Mouse (Mus musculus) hindbrain, embryonic 11.5 days (tissue): Measurements from ENCODE around the gene Scel. TPM values are rescaled to one million over a fixed set of nuclear protein-coding genes. Genes with fewer than 3 reads are reported as not detected.

ENCODE experiments used
- ATAC-seq: fragments of 200-750 bp; cut with Nextera tagmentation; 2 replicates; pipeline ENCODE4 v1.8.0; 2017; ENCODE audit warnings: mild to moderate bottlenecking, moderate TSS enrichment, moderate library complexity; ENCODE audit not compliant: low FRiP score
- DNase-seq: peaks from one replicate; pipeline ENCODE4 v3.0.0-alpha.2; 2015; ENCODE audit warnings: low spot score
- H3K27ac ChIP-seq: fragments of 300-500 bp; sonication (generic); 2 replicates; pipeline ENCODE4 v1.5.1; 2014; ENCODE audit warnings: mild to moderate bottlenecking, low read depth, low read length
- H3K27me3 ChIP-seq: fragments of 300-500 bp; sonication (generic); 2 replicates; pipeline ENCODE4 v1.6.1; 2014; ENCODE audit warnings: mild to moderate bottlenecking, low read length, moderate library complexity, mixed read lengths; ENCODE audit not compliant: control insufficient read depth, insufficient read depth
- H3K36me3 ChIP-seq: fragments of 300-500 bp; sonication (generic); 2 replicates; pipeline ENCODE4 v1.6.1; 2014; ENCODE audit warnings: mild to moderate bottlenecking, low read length, moderate library complexity, mixed read lengths; ENCODE audit not compliant: control insufficient read depth, insufficient read depth
- H3K4me1 ChIP-seq: fragments of 300-500 bp; sonication (generic); replicated peaks from 2 replicates; pipeline ENCODE4 v1.6.1; 2014; ENCODE audit warnings: low read length, mixed read lengths; ENCODE audit not compliant: control insufficient read depth, insufficient read depth
- H3K4me2 ChIP-seq: fragments of 300-500 bp; sonication (generic); replicated peaks from 2 replicates; pipeline ENCODE4 v1.6.1; 2014; ENCODE audit warnings: mild to moderate bottlenecking, low read depth, low read length
- H3K4me3 ChIP-seq: fragments of 300-500 bp; sonication (generic); 2 replicates; pipeline ENCODE4 v1.5.1; 2014; ENCODE audit warnings: low read depth, low read length
- H3K9ac ChIP-seq: fragments of 300-500 bp; sonication (generic); 2 replicates; pipeline ENCODE4 v1.6.1; 2014; ENCODE audit warnings: low read depth, low read length
- H3K9me3 ChIP-seq: fragments of 300-500 bp; sonication (generic); 2 replicates; pipeline ENCODE4 v1.6.1; 2016; ENCODE audit warnings: low read length; ENCODE audit not compliant: control insufficient read depth
- WGBS: fragments of 180-500 bp; shearing (Covaris S2); extraction: QIAGEN DNeasy Blood & Tissue Kit; methylation state at CpG from one replicate; pipeline ENCODE4 v1.1.7; 2014; 5-methylcytosine and 5-hydroxymethylcytosine counted together
- polyA plus RNA-seq: library from polyadenylated mRNA; unstranded; fragments of >200 nt; fragmentation: Nextera tagmentation; extraction: Ambion mirVana; gene quantifications from 2 replicates; pipeline ENCODE4 v1.2.1, GENCODE M21; 2014

Gene Scel
- polyA plus RNA-seq, 1 experiment from 2014 or later: 0.11 TPM

DNA sequence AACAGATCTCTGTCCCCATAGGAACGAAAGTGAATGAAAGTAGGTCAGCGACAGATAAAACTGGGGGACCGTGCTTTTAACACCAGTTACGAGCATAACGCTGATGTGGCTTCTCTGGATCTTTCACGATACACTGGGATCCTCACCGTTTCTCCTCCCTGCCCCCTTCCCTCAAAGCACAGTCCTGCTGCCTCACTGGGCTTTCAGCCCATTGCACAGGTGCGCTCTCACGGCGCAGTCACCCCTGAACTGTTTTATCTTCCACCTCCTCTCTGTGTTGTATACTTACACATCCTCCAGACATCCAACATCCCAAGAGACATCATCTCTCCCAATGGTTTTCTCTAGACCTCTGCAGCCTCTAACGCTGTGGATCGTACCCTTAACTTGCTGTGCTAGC lies 33.1 kb downstream of the Scel start:
- no peaks in the 10 kb centered on the region for H3K27me3 ChIP-seq
- ATAC-seq: no peak
- DNase-seq: no peak
- no peak overlapping the region for H3K4me2 ChIP-seq
- H3K36me3 ChIP-seq: no peaks in the 10 kb centered on the region
- no peaks in the 10 kb centered on the region for H3K9me3 ChIP-seq
- no peak overlapping the region for H3K27ac ChIP-seq
- 90% methylated on average over 12 of the region's 12 CpGs for WGBS
- H3K9ac ChIP-seq: no peak overlapping the region
- H3K4me3 ChIP-seq: no peak overlapping the region
- no peaks in the 10 kb centered on the region for H3K4me1 ChIP-seq

DNA sequence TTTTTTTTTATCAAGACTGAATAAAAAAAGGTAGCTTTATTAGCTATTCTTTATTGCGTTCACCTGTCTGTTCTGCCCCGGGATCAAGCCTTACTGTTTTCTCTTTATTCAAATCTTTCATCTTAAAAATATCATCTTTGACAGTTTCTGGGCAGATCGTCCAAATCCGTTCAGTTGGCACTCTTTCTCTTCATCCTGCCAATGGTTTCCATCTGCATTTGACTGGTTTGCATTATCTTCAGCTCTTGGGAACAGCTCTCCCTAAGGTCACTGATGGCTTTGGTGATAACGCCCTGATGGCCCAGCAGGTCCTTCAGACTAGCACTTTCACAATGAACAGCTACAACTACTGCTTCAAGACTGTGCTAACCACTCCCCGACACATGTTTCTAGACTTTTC lies 35.1 kb downstream of the Scel start:
- no peaks in the 10 kb centered on the region for H3K4me1 ChIP-seq
- no peak overlapping the region for H3K4me2 ChIP-seq
- H3K27ac ChIP-seq: no peak overlapping the region
- WGBS: 85% methylated on average over 6 of the region's 6 CpGs
- DNase-seq: no peak
- H3K4me3 ChIP-seq: no peak overlapping the region
- H3K36me3 ChIP-seq: no peaks in the 10 kb centered on the region
- H3K27me3 ChIP-seq: no peaks in the 10 kb centered on the region
- H3K9ac ChIP-seq: no peak overlapping the region
- ATAC-seq: no peak
- H3K9me3 ChIP-seq: no peaks in the 10 kb centered on the region

DNA sequence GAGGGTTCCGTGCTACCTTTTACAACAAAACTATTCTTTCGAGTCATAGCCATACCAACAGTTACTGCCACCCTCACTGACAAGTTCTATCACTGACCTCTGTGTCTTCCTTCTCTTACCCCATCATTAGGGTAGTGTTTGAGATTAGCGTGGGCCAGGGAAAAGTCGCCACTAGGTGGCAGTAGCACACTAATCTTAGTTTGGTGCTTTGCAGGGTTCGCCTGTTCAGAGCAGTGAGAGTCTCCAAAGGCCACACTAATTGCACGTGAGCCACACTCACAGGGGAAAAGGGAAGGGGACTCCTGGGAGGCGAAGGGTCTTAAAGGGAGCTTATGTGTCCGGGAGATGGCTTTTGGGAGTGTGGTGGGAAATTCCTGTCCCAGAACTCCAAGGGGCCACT lies 37.3 kb downstream of the Scel start:
- ATAC-seq: peak; percentile 81
- H3K36me3 ChIP-seq: no peaks in the 10 kb centered on the region
- WGBS: 16% methylated on average over 8 of the region's 8 CpGs

DNA sequence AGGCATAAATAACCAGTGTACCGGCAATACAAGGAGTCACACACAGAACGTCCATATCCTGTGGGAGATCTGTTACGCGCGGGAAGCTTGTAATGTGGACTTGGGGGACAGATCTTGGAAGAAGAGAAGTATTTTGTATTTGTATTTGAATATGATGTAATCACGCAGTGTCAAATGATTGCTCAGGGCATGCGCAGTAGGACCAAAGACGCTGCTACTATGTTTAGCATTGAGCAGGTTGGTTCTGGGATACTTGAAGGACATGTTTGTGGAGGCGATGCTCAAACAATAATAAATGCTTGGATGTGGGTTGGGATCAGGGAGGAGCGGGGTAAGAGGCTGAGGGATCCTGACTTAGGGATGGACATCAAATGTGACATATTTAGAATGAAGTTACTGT lies 37.8 kb downstream of the Scel start:
- H3K36me3 ChIP-seq: no peaks in the 10 kb centered on the region
- H3K4me3 ChIP-seq: no peak overlapping the region
- 76% methylated on average over 10 of the region's 10 CpGs for WGBS
- no peaks in the 10 kb centered on the region for H3K4me1 ChIP-seq
- DNase-seq (no peak), ATAC-seq (no peak)
- H3K4me2 ChIP-seq: no peak overlapping the region
- H3K27ac ChIP-seq: no peak overlapping the region
- no peak overlapping the region for H3K9ac ChIP-seq
- H3K9me3 ChIP-seq: no peaks in the 10 kb centered on the region
- no peaks in the 10 kb centered on the region for H3K27me3 ChIP-seq

More for the DNA sequence above, 37.3 kb downstream of the Scel start:
- no peak overlapping the region for H3K27ac ChIP-seq
- no peak overlapping the region for H3K4me3 ChIP-seq
- H3K9ac ChIP-seq: no peak overlapping the region
- no peaks in the 10 kb centered on the region for H3K4me1 ChIP-seq
- no peaks in the 10 kb centered on the region for H3K9me3 ChIP-seq
- H3K4me2 ChIP-seq: no peak overlapping the region
- peak; percentile 93 for DNase-seq
- no peaks in the 10 kb centered on the region for H3K27me3 ChIP-seq

GRCm38 (mm10) chr14:103551921-103552320 lies 38.8 kb downstream of the Scel start:
- no peak overlapping the region for H3K4me2 ChIP-seq
- no peak for ATAC-seq
- H3K4me3 ChIP-seq: no peak overlapping the region
- no peaks in the 10 kb centered on the region for H3K4me1 ChIP-seq
- no peak overlapping the region for H3K9ac ChIP-seq
- no peaks in the 10 kb centered on the region for H3K36me3 ChIP-seq
- WGBS: 84% methylated on average over 4 of the region's 4 CpGs
- no peak overlapping the region for H3K27ac ChIP-seq
- DNase-seq: no peak
- H3K27me3 ChIP-seq: no peaks in the 10 kb centered on the region
- no peaks in the 10 kb centered on the region for H3K9me3 ChIP-seq

GRCm38 (mm10) chr14:103552379-103552778 lies 39.2 kb downstream of the Scel start:
- no peaks in the 10 kb centered on the region for H3K27me3 ChIP-seq
- H3K36me3 ChIP-seq: no peaks in the 10 kb centered on the region
- WGBS: 76% methylated on average over 4 of the region's 4 CpGs
- no peak overlapping the region for H3K4me3 ChIP-seq
- no peaks in the 10 kb centered on the region for H3K4me1 ChIP-seq
- ATAC-seq (no peak), DNase-seq (no peak)
- no peak overlapping the region for H3K27ac ChIP-seq
- H3K9ac ChIP-seq: no peak overlapping the region
- no peak overlapping the region for H3K4me2 ChIP-seq
- no peaks in the 10 kb centered on the region for H3K9me3 ChIP-seq

DNA sequence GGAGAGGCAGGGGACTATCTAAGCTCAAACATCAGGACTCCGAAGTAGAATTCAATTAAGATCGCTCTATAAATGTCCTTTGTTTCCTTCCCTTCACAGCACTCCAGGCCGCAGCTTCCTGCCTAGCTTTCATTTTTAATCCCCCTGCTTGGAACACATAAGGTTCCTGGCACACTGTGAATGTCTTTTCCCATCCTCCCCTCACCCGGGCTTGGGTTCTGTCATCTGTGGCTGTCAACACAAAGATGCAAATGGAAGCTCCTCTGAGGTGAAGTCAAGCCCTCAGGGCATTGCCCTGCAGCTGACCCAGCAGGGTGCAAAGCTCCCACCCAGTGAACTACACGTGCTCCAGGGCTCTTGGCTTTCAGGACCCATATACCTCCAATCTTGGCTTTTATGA lies 43.5 kb downstream of the Scel start:
- Histone ChIP-seq H3K4me1 (no peaks in the 10 kb centered on the region), H3K9me3 (no peaks in the 10 kb centered on the region), H3K27me3 (no peaks in the 10 kb centered on the region), H3K9ac (no peak overlapping the region), H3K27ac (no peak overlapping the region), H3K36me3 (no peaks in the 10 kb centered on the region), H3K4me2 (no peak overlapping the region), H3K4me3 (no peak overlapping the region)
- DNase-seq (no peak), ATAC-seq (no peak)
- 53% methylated on average over 5 of the region's 5 CpGs for WGBS

DNA sequence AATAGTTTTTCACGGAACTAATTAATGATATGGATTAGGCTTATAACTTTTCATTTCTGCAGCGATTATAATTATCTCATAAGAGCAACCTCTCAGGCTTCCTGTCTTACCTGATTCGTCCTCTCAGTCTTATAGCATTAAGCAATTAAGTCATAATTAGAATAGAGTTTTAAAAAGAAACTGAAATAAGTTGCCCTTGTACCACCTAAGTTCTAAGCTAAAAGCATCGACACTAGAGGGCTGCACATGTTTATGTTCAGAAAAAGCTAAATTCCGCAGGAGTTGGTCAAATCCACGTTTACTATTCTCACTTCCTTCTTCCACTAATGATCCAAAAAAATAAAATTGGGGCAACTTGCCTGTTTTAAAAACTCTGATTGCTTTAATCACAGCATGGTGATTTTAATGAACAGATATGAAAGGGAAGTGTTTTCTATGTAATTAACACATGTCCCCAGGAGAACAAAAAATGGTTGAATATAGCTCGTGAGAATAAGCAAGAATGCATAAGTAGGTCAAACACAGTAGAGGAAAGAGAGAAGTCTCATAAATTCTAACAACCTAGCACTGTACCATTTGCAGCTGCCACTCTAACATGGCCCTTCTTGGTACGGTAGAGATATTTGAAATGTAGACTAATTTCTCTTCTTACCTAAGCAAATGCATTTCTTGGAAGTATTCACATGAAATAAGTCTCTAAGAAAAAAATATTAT lies 48.4 kb downstream of the Scel start:
- Histone ChIP-seq H3K9me3 (no peaks in the 10 kb centered on the region), H3K27me3 (no peaks in the 10 kb centered on the region), H3K9ac (no peak overlapping the region), H3K27ac (no peak overlapping the region), H3K4me3 (no peak overlapping the region), H3K4me2 (no peak overlapping the region), H3K4me1 (no peaks in the 10 kb centered on the region), H3K36me3 (no peaks in the 10 kb centered on the region)
- DNase-seq (no peak), ATAC-seq (no peak)
- WGBS: 88% methylated on average over 8 of the region's 8 CpGs

- 64% methylated on average over 1 of the region's 1 CpGs for WGBS
- no peak for ATAC-seq
- H3K36me3 ChIP-seq: no peaks in the 10 kb centered on the region
- H3K4me2 ChIP-seq: no peak overlapping the region
- DNase-seq: no peak
- H3K4me3 ChIP-seq: no peak overlapping the region
- no peak overlapping the region for H3K27ac ChIP-seq
- no peaks in the 10 kb centered on the region for H3K4me1 ChIP-seq
- H3K9ac ChIP-seq: no peak overlapping the region
- H3K9me3 ChIP-seq: no peaks in the 10 kb centered on the region
- H3K27me3 ChIP-seq: no peaks in the 10 kb centered on the region
These were observed 54.8 kb downstream of the Scel start for GRCm38 (mm10) chr14:103567957-103568356.
